Mouse (Mus musculus) C2C12 (cell line): ENCODE results near the gene Ripor3.

Source experiments
- CTCF ChIP-seq: IDR thresholded peaks from one replicate; pipeline ENCODE4 v1.5.1; 2011; ENCODE audit not compliant: control insufficient read depth, insufficient read depth, insufficient read length
- FOSL1 ChIP-seq: IDR thresholded peaks from one replicate; pipeline ENCODE4 v1.8.0; 2011; ENCODE audit warnings: mild to moderate bottlenecking, low read length; ENCODE audit not compliant: poor library complexity, insufficient read depth, severe bottlenecking
- MAX ChIP-seq: IDR thresholded peaks from one replicate; pipeline ENCODE4 v1.6.1; 2011; ENCODE audit warnings: mild to moderate bottlenecking, control low read depth
- MYOG ChIP-seq: IDR thresholded peaks from one replicate; pipeline ENCODE4 v1.6.1; 2011; ENCODE audit not compliant: control insufficient read depth, insufficient read length; ENCODE audit errors: extremely low read depth

DNA sequence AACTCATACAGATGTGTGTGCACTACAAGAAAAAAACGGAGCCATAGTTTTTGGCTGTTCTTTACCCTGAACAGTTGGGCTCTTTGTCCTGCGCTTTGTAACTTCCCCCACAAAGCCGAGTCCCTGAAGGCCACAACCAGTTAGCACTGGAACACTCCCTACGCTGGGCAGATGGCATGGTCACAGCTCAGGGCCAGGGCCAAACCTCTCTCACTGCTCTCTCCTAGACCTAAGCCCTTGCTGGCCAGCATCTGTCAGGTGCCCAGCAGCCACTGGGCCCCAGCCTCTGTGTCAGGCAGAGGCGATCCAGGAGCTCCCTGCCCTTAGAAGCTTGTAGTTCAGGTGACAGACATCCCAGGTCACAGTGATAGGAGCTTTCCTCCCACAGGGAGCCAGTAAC, 65.0 kb downstream of the Ripor3 start:
- no peak for TF ChIP-seq CTCF
- TF ChIP-seq MAX: no peak
- no peak for TF ChIP-seq FOSL1
- TF ChIP-seq MYOG: no peak
